Mouse (Mus musculus) MEL-GATA-1-ER (cell line): ENCODE data around the gene Rgs6.

Source experiments
- DNase-seq: peaks from one replicate; pipeline ENCODE4 v3.0.0-alpha.2; 2012; ENCODE audit warnings: low read depth; ENCODE audit errors: extremely low read depth

The Rgs6 gene

GRCm38 (mm10) chr12:82647876-82648275 lies 59.8 kb downstream of the Rgs6 start:
- DNase-seq, result no peak

- no peak for DNase-seq
Measured at GRCm38 (mm10) chr12:82649991-82650390, 61.9 kb downstream of the Rgs6 start.

GRCm38 (mm10) chr12:82664598-82664997 lies 76.5 kb downstream of the Rgs6 start:
- no peak for DNase-seq

GRCm38 (mm10) chr12:82667441-82667840 lies 79.3 kb downstream of the Rgs6 start:
- no peak for DNase-seq

GRCm38 (mm10) chr12:82670201-82670737 lies 82.2 kb downstream of the Rgs6 start:
- no peak for DNase-seq

GRCm38 (mm10) chr12:82671591-82671990 lies 83.5 kb downstream of the Rgs6 start:
- no peak for DNase-seq

GRCm38 (mm10) chr12:82675137-82675536 lies 87.0 kb downstream of the Rgs6 start:
- DNase-seq, result no peak

GRCm38 (mm10) chr12:82687015-82687414 lies 98.9 kb downstream of the Rgs6 start:
- DNase-seq, result no peak

- no peak for DNase-seq
Measured at GRCm38 (mm10) chr12:82698886-82699527, 110.9 kb downstream of the Rgs6 start.

GRCm38 (mm10) chr12:82699528-82699905 lies 111.4 kb downstream of the Rgs6 start:
- DNase-seq, result no peak

- peak; percentile 1 for DNase-seq
Measured at GRCm38 (mm10) chr12:82700241-82700640, 112.1 kb downstream of the Rgs6 start.

- DNase-seq, result peak; percentile 69
Measured at GRCm38 (mm10) chr12:82700840-82701239, 112.7 kb downstream of the Rgs6 start.

GRCm38 (mm10) chr12:82701359-82701758 lies 113.3 kb downstream of the Rgs6 start:
- no peak for DNase-seq

- no peak for DNase-seq
Measured at GRCm38 (mm10) chr12:82710376-82710775, 122.3 kb downstream of the Rgs6 start.

- no peak for DNase-seq
Measured at GRCm38 (mm10) chr12:82714284-82714683, 126.2 kb downstream of the Rgs6 start.

- no peak for DNase-seq
Measured at GRCm38 (mm10) chr12:82723017-82723540, 135.0 kb downstream of the Rgs6 start.

GRCm38 (mm10) chr12:82726255-82726654 lies 138.2 kb downstream of the Rgs6 start:
- DNase-seq, result no peak

- no peak for DNase-seq
Measured at GRCm38 (mm10) chr12:82731587-82731986, 143.5 kb downstream of the Rgs6 start.

GRCm38 (mm10) chr12:82742955-82743354 lies 154.9 kb downstream of the Rgs6 start:
- no peak for DNase-seq

- peak; percentile 24 for DNase-seq
Measured at GRCm38 (mm10) chr12:82744026-82744425, 155.9 kb downstream of the Rgs6 start.

- DNase-seq, result no peak
Measured at GRCm38 (mm10) chr12:82744826-82745225, 156.7 kb downstream of the Rgs6 start.

GRCm38 (mm10) chr12:82747099-82747498 lies 159.0 kb downstream of the Rgs6 start:
- peak; percentile 22 for DNase-seq

GRCm38 (mm10) chr12:82751846-82752245 lies 163.8 kb downstream of the Rgs6 start:
- no peak for DNase-seq
